Mouse (Mus musculus) monocyte, adult 5-6 weeks (primary cell): ENCODE measurements around the gene Pde4d. TPM values are rescaled to one million over a fixed set of nuclear protein-coding genes. Genes with fewer than 3 reads are reported as not detected.

Experiments used
- ATAC-seq: fragments of 153-309, 156-312 bp; replicated peaks from 2 replicates; pipeline ENCODE4 v1.8.0; 2017; ENCODE audit warnings: mild to moderate bottlenecking; ENCODE audit not compliant: low TSS enrichment, insufficient number of reproducible peaks, severe bottlenecking, poor library complexity, low FRiP score
- total RNA-seq: library from RNA; stranded (forward); fragments of 200-1000, 200-491, 200-594 nt; gene quantifications from 3 replicates; pipeline ENCODE4 v1.2.3, GENCODE M21; 2017

Gene Pde4d
- 3.4 to 9.2 TPM (median 3.7 TPM) in 3 replicates for total RNA-seq

DNA sequence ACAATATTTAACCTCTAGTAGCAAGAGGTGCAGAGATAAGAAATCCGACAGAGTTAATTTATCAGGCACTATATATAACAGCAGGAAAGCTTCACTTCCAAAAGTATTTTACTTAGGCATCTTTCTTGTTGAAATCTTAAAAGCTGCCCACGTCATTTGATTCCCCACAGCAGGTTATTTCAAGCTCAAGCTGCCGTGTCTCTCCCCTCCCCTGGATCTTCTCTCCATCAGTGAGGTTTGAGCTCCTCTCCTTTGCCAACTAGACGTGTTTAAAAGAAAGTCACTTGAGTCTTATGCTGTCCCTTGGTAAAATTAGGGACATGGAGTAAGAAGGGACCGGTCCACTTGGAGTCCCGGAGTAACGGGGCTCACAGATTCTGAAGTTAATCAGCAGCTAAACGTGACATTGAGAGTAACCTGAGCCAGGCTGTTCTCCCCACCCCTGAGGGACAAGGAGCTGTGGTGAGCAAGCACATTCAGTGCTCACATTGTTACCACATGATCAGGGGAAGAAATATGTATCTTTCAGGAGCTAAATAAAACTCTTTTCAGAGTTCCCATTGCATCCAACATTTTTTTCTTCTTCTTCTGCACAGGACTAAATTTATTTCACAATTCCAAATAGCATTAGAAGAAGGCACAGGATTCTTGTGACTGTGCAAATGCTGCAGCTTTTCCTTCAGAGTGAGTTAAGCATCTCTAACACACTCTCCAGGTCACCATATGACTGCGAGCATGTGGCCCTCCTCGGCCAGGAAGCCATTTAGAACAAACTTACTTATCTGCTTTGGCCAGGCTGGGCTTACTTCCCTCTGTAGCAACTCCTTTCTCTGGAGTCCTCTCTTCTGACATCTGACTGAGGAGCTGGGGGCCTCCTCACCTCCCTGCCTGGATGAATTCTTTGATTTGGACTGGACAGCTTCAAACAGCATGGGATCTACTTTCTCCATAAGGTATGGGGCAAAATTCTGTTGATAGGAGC, at the start of gene Pde4d:
Pde4d (plus strand) TSS at position 833 of the 982 bp plus-strand sequence.
- ATAC-seq: no peak

DNA sequence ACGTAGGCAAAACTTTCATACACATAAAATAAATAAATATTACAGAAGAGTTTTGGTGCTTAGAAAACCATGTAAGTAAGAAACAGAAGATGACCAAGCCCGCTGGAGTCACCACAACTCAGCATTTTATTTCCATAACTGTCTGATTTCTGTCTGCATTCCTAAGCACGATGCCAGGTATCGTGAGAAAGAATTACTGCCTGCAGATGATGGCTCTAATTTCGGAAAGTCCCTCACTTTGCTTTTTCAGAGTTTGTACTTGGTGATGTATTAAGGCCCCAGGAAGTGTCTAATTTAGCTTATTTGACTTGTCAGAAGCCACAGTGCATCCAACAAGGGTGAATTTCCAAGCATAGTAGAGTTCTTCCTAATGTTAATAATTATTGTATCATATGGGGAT, 46.6 kb upstream of the Pde4d start:
- no peak for ATAC-seq

DNA sequence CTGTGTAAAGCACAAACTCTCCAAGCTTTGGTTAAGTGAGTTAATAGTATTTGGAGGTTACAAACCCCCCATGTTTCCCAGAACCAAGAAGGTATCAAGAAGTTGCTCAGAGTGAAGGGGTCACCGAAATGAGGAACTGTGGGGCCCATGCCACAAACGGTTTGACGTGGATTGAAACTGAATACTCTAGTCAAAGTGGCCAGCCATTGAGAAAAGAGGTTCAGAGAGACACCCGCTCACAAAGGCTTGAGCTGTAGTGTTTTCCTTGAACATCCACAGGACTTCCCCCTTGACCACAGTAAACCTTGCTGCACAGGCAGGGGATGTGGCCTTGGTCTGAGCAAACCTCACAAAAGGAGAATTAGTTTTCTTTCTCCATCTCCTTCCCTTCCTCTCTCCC, 45.4 kb upstream of the Pde4d start:
- ATAC-seq: no peak

DNA sequence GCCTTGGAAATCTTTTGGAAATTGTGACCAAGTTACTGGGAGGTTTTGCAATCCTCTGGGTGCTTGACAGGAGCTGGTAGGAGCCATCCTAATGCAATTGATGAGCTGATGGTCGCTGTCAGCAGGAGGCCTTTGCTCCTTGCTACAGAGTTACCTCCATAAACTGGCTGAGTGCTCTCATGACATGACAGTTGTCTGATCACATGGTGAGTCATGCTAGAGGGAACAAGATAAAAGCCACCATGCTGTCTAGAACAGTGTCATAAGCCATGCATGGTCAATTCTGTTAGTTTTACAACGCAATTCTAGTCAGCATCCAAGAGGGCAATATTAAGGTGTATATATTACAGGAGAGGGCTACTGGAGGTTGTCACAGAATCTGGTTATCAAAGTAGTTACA, 34.3 kb upstream of the Pde4d start:
- no peak for ATAC-seq

DNA sequence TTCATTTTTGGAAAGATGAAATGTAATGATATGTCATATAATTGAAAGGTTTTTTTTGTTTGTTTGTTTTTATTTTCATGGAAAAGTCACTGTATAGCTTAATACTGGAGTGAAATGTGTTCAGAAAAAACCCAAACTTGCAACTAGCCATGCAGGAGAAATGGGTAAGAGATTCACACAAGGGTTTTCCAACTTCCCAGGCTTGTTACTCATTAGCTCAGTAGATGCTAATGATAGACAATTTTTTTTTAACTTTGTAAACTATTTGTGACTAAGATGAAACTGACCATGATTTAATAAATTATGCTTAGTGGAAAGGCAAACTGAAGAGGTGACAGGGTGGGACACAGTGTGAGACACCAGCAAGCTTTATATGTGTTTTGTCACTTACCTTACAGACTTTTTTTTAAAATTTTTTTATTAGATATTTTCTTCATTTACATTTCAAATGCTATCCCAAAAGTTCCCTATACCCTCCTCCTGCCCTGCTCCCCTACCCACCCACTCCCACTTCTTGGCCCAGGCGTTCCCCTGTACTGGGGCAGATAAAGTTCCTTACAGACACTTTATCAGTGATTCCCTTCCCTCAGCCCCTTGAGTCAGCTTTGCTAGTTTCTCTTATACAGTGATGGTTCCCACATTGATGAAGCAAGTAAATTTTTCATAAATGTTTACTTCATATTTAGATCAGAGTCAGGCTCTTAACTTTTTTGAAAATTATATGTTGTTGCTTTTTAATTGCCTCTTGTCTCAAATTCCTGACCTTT, 30.8 kb upstream of the Pde4d start:
- ATAC-seq: no peak

DNA sequence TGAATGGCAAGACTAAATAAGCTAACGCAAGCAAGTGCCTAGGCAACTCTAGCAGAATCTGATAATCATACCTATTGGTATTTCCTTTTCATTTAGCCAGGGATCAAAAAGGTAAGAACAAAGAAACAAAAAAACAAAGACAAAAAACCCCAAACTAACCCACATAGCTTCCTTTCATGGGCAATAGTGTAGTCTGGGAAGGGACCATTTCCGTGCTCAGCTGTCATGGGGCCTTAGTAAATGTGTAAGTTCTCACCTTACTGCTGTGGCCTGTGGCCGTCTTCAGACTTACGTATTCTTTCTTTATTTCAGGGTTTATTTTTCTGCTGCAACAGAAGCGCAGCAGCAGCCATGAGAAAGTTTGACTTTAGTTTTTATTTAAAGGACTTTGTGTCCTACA, 23.4 kb upstream of the Pde4d start:
- ATAC-seq: no peak

DNA sequence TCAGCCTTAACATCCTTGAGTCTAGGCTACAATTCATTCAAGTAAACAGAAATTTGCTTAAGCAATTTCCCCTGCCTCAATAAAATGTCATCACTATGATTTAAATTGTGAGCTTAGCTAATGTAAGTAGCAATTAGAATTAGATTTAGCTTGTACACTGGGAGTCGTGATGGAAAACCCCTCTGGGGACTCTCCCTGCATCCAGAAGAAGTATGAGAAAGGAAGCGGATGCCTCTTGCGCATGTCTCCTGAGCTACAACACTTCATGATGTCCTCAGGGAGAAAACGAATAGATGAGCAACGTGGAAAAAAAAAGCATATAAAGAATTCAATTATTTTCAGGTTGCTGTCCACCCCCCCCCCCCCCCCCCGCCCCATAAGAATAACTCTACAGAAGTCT, 20.9 kb upstream of the Pde4d start:
- ATAC-seq: no peak

DNA sequence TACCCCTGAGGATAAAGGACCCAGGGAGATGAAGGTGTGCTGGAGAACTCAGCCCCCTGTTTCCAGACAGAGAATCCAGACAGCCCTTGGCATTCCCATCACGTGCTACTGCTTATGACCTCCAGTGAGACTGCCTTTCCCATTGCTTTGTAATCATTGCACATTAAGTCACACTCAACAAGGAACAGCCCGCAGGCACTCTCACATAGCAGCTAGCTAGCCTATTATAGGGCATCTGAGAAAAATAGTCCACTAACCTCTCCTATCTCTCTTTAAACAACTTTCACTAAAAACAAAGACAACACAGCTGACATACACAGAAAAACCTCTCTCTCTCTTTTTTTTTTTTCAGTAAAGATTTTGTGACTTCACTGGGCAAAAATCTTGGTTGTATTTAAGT, 20.1 kb upstream of the Pde4d start:
- ATAC-seq: no peak

DNA sequence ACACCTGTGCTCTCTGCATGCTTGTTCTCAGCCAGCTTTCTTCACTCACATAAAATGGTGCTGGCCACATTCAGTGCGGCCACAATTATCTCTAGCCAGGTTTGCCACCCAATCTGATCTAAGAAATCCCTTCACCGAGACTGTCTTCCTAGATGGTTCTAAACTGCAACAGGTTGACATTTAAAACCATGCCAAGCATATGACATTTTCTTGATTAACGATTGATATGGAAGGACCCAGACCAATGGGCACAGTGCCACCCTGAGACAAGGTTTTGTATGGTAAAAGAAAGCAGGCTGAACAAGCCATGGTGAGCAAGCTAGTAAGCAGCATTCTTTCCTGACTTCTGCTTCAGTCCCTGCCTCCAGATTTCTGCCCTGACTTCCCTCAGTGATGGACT, 18.0 kb upstream of the Pde4d start:
- ATAC-seq: no peak

DNA sequence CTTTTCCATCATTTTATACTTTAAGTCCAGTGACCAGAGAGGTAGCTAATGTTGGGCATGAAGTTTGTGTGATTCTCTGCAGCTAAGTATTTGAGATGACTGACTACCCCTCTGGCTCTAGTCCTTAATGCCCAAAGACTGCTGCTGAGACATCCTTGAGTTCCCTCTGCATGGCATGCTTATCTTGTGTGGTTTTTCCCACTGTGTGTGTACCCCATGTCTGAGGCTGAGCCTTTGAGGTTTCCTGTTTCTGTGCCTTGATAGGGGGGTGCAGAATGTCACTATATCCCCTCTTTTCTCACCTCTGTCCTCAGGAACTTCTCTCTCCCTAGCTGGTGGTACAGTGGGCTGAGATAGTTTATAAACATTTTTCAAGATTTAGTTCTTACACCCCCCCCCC, 14.1 kb upstream of the Pde4d start:
- no peak for ATAC-seq

DNA sequence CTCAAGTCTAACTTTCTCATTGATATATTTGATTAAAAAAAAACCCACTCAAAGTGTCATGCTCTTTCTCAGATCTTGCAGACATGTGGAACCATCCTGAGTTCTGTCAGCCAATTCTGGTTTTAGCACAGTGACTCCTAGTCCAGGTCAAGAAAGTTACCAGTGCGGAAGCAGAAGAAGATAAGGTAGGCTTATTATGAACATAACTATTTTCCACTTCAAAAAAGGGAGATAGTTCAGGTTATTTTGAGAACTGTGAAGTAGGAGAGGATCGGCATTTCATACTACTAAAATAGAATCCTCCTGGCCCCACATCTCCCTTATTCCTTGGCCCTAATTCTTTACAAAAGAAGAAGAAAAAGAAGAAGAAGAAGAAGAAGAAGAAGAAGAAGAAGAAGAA, 12.3 kb upstream of the Pde4d start:
- no peak for ATAC-seq

DNA sequence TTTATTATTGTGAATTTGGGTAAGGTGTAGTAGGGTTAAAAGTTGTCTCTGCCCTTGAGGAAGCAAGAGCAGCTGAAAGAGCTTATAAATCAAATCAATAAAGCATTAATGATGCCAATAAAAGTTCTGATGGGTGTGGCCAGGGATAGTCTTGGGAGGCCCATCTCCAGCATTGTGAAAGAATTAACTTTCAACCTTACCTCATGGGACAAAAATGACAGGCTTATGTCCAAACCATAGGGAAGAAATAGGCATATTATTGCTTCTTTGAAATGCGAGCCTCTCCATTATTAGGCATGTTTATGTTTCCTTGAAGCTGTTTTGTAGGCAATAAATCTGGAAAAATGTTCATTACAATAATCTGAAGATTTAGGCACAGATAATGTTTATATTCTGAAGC, 10.7 kb upstream of the Pde4d start:
- ATAC-seq: no peak

DNA sequence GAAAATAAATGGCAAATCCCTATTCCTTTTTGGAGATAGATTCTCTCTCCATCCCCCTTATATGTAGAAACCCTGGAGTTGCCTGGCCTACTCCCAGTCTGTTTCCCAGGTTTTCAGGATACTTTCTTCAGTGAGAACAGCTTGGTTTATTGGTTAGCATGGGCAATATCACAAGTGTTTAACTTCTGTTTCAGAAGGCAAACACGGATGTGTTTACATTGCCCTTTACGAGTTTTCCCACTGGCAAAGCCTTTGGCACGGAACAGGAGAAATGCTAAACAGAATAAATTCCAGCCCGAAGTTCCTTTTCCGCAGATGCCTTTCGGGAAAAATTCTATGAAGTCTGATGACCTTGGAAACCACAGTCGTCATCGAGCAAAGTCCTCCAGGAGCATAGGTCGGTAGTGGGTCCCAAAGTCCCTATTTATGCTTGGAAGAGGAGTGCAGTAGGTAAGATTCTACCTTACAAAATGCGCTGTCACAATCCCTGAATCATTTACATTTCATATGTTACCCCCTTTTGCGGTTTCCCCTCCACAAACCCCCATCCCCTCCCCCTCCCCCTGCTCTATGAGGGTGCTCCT, 1.3 kb upstream of the Pde4d start:
- ATAC-seq: no peak

DNA sequence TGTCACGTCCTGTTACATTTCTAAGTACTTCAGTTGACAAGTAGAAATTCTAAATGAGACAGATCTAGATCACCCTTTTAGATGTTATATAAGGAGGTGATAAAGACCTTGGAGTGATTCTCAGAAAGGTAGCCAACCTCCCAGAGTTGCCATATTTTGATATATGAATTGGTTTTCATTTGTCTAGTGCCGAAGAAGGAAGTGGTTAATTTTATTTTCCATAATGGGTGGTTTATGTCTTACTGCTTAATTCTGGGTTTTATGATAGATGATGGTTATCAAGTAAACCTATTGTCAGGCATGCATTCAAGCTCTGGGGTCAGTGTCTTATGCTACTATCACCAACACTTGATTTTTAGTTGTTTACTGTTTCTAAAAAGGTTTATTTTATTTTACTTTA, 1.4 kb downstream of the Pde4d start:
- ATAC-seq: no peak

DNA sequence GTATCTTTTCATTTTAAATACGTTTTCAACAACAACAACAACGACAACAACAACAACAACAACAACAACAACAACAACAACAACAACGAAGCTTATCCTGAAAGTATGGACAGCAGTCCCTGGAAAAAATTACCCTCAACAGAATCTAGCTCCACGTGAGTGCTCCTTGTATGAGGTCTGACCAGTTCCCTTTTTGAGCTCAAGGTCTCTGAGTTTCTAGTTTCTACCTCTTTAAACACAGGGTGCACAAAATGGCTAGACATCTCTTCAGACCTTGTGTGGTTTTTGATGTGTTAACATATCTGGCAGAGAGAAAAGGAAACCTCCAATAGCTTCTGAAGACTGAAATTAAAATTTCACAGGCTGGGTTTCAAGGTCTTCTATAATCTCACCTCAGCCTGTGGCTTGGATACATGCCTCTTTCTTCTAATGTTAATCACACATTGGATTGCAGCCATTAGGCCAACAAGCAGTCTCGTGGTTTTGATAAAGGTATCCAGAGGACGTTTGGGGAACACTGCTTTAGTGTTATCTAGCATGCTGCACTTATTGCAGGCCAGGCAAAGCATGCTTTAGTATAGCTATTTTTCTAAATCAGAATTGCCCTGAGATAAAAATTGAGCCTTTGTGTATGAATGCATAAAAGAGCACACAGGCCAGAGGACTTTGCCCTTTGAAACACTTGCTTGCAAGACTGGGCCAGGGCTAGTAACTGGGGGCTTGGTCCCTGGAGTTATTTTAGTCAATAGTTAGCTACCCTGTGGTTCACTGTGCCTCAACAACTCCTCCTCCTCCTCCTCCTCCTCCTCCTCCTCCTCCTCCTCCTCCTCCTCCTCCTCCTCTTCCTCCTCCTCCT, 3.5 kb downstream of the Pde4d start:
- no peak for ATAC-seq

DNA sequence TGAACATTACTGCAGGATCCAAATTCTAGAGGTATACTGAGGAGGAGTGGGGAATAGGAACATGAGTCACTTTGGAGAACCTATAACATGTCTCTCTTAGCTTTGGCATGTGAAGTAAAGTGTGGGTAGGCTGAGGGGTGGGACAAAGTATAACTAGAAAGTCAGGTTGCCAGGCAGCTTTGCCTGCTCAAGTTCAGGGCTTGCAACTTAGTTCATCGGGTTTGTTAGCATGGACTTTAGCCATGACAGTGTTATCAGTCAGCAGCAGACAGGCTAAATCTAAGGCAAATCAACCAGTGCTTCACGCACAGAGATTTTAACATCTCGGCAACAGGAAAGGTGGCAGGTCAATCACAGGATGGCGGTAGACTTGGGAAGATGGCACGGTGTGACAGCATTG, 12.8 kb downstream of the Pde4d start:
- ATAC-seq: no peak

DNA sequence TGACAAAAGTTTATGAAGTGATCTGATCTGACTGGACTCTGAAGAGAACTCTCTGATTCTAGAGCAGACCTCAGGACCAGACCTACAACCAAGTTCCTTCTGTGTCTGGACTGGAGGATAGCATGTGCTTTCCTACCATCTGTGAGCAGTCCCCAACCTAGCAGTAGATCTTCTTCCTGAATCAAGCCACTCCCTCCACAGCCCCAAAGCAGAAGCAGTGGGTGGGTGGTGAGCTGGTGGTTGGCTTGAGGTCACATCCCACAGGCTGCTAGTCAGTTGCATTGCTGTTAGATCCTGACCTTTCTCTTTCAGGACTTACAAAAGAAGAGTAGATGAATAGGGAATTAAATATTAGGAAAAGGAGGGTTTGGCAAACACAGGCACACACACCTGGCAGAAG, 16.0 kb downstream of the Pde4d start:
- ATAC-seq: no peak; the same call in 1 of the 2 replicates

DNA sequence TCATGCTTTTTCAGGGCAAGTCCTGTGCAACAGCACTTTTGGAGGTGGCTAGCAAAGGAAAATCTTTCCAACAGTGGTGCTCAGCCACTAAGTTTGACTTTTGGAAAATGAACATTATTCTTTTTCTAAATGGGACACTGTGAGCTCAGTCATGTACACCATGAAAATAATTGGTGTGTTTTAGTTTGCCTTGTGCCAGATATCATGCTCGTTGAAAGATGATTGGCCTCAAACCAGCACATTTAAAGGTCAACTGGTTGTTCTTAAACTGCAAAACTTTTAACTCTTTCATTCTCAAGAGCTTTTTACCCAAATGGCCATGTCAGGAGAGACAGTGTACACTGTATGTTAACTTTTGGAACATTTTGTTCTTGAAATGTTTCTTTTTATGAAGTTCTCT, 17.3 kb downstream of the Pde4d start:
- ATAC-seq: no peak

DNA sequence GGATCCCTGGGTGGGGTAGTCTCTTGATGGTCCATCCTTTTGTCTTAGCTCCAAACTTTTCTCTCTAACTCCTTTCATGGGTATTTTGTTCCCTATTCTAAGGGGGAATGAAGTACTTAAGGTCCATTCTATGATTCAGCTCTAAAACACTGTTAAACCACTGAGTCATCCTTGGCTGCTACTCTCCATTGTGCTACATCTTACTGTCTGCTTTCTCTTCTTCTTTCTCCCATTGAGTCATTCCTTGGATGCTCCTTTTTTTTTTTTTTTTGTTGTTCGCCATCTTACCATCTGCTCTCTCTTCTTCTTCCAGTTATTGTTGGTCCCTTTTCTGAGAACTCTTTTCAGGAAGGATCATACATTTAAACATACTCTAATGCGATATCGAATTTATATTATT, 30.7 kb downstream of the Pde4d start:
- ATAC-seq: no peak
